ENCODE assay signal across 10 mouse cellular contexts in genomic region chr10:112203463-112203862, GRCm38 (mm10). TPM values are rescaled to one million over a fixed set of nuclear protein-coding genes. Genes with fewer than 3 reads are reported as not detected.
DNase-seq lines count a peak whose midpoint lies in the region; ATAC-seq lines count a peak whose summit lies in the region.
"Had no signal": no experiment of that assay in that cellular context is flagged by ENCODE, and none has a peak within 500 bp of the region (broad histone marks: within the 10 kb centered on the region; RNA-seq: fewer than 3 reads in every experiment).

No protein-coding gene starts in this region.

- H3K4me2 ChIP-seq in forebrain, embryonic 16.5 days (ENCODE audit: low read length): no peak overlapping the region
- H3K4me2 ChIP-seq in midbrain, embryonic 14.5 days (ENCODE audit: low read length): no peak overlapping the region
- H3K4me2 ChIP-seq: neural tube, embryonic 12.5 days had no signal

- 39% methylated on average over 2 of the region's 2 CpGs for WGBS in forebrain, embryonic 16.5 days
- 32% methylated on average over 2 of the region's 2 CpGs for WGBS in midbrain, embryonic 14.5 days

- peak; percentile 53 to 59 for DNase-seq in cerebellum, postnatal 10 days
- no peak for DNase-seq in cerebellum, adult 9-10 months
- peak; percentile 32 for DNase-seq in A20 (ENCODE audit: low read depth, low spot score)
- peak; percentile 7 to 45 for DNase-seq in layer of hippocampus, adult 8-10 months (ENCODE audit: low spot score in 2 of 2)
- peak; percentile 88 for DNase-seq in midbrain, embryonic 14.5 days
- DNase-seq in urinary bladder, adult 2 months (ENCODE audit: low spot score): no peak
- DNase-seq in T-cell, adult 2 months (ENCODE audit: low spot score): no peak

- peak; percentile 97 for ATAC-seq in forebrain, embryonic 16.5 days
- ATAC-seq in midbrain, embryonic 14.5 days (ENCODE audit: low FRiP score, low TSS enrichment): no peak

- H3K4me3 ChIP-seq in forebrain, embryonic 16.5 days (replicated peaks; ENCODE audit: low read length): no peak overlapping the region
- H3K4me3 ChIP-seq in midbrain, embryonic 14.5 days (replicated peaks; ENCODE audit: low read depth, low read length): no peak overlapping the region
- H3K4me3 ChIP-seq: neural tube, embryonic 12.5 days had no signal

- no peaks in the 10 kb centered on the region for H3K4me1 ChIP-seq in forebrain, embryonic 16.5 days (replicated peaks; ENCODE audit: control insufficient read depth, insufficient read depth, low read length)
- H3K4me1 ChIP-seq in midbrain, embryonic 14.5 days (ENCODE audit: control insufficient read depth, insufficient read depth, low read length): no peaks in the 10 kb centered on the region
- H3K4me1 ChIP-seq: neural tube, embryonic 12.5 days had no signal

- no peak overlapping the region for H3K27ac ChIP-seq in forebrain, embryonic 16.5 days (ENCODE audit: low read length)
- no peak overlapping the region for H3K27ac ChIP-seq in midbrain, embryonic 14.5 days (replicated peaks; ENCODE audit: low read depth, low read length)
- H3K27ac ChIP-seq: neural tube, embryonic 12.5 days had no signal

- no peaks in the 10 kb centered on the region for H3K36me3 ChIP-seq in forebrain, embryonic 16.5 days (ENCODE audit: control insufficient read depth, insufficient read depth)
- H3K36me3 ChIP-seq in midbrain, embryonic 14.5 days (ENCODE audit: control insufficient read depth, insufficient read depth, low read length): no peaks in the 10 kb centered on the region
- H3K36me3 ChIP-seq: neural tube, embryonic 12.5 days had no signal

- H3K27me3 ChIP-seq in forebrain, embryonic 16.5 days (replicated peaks; ENCODE audit: control insufficient read depth, insufficient read depth, low read length): no peaks in the 10 kb centered on the region
- H3K27me3 ChIP-seq in midbrain, embryonic 14.5 days (ENCODE audit: control insufficient read depth, insufficient read depth, low read length): no peaks in the 10 kb centered on the region
- H3K27me3 ChIP-seq: neural tube, embryonic 12.5 days had no signal

- H3K9ac ChIP-seq in forebrain, embryonic 16.5 days (replicated peaks; ENCODE audit: low read depth, low read length): no peak overlapping the region
- H3K9ac ChIP-seq in midbrain, embryonic 14.5 days (replicated peaks; ENCODE audit: low read length): no peak overlapping the region
- H3K9ac ChIP-seq: neural tube, embryonic 12.5 days had no signal

- H3K9me3 ChIP-seq in forebrain, embryonic 16.5 days (ENCODE audit: control insufficient read depth, low read length): no peaks in the 10 kb centered on the region
- H3K9me3 ChIP-seq in midbrain, embryonic 14.5 days (ENCODE audit: control insufficient read depth, low read length): no peaks in the 10 kb centered on the region
- H3K9me3 ChIP-seq: neural tube, embryonic 12.5 days had no signal

RNA-seq across cellular contexts. Expression of gene Caps2, which starts 40.0 kb away (rescaled TPM):
- polyA plus RNA-seq in forebrain, embryonic 16.5 days (2015; fragmentation: Nextera tagmentation; extraction: Ambion mirVana): 0.30 and 0.55 TPM in 2 replicates
- total RNA-seq in layer of hippocampus, adult 8-10 months (2022): under 1 TPM; 0.16 to 0.31 (median 0.19) TPM
- 0.45 and 0.53 TPM in 2 replicates for polyA plus RNA-seq in midbrain, embryonic 14.5 days (2014; fragmentation: Nextera tagmentation; extraction: Ambion mirVana)
- 0.40 and 0.52 TPM in 2 replicates for polyA plus RNA-seq in urinary bladder, adult 2 months (2012; rRNA removed)

RNA-seq across cellular contexts. Expression of gene Glipr1l3, which starts 43.3 kb away (rescaled TPM):
- 0.41 TPM in 1 of 2 replicates, not detected in the other for polyA plus RNA-seq in forebrain, embryonic 16.5 days (2015; fragmentation: Nextera tagmentation; extraction: Ambion mirVana)
- total RNA-seq in layer of hippocampus, adult 8-10 months (2022): not detected
- 0.33 and 0.59 TPM in 2 replicates for polyA plus RNA-seq in midbrain, embryonic 14.5 days (2014; fragmentation: Nextera tagmentation; extraction: Ambion mirVana)
- polyA plus RNA-seq in urinary bladder, adult 2 months (2012; rRNA removed): not detected in 2 replicates
- polyA plus RNA-seq: gonadal fat pad, adult 2 months; neural tube, embryonic 12.5 days had no signal

Comparison
In these comparisons a context has a peak if more than half of its experiments do, and no peak if none do; other contexts are left out.
1. DNase-seq: peak in cerebellum, postnatal 10 days (2 of 2), A20 (single experiment), layer of hippocampus, adult 8-10 months (2 of 2) and midbrain, embryonic 14.5 days (single experiment); none in cerebellum, adult 9-10 months (single experiment), urinary bladder, adult 2 months (single experiment) and T-cell, adult 2 months (single experiment).